ENCODE assay signal across 11 mouse cellular contexts in genomic region chr2:165845490-165845889, GRCm38 (mm10). TPM values are rescaled to one million over a fixed set of nuclear protein-coding genes. Genes with fewer than 3 reads are reported as not detected.
A peak's percentile ranks its signal among the peaks of the same experiment; 100 is the strongest.
DNase-seq lines count a peak whose midpoint lies in the region.
"Had no signal": no experiment of that assay in that cellular context is flagged by ENCODE, and none has a peak within 500 bp of the region (broad histone marks: within the 10 kb centered on the region; RNA-seq: fewer than 3 reads in every experiment).

No protein-coding gene starts in this region.

- DNase-seq in heart, adult 18-20 months, result peak; percentile 56 to 70
- DNase-seq in heart, postnatal 4 days, result no peak
- peak; percentile 49 for DNase-seq in lung, postnatal 14 days
- DNase-seq in lung, postnatal 4 days, result no peak
- peak; percentile 71 for DNase-seq in cerebellum, adult 11 months
- peak; percentile 37 for DNase-seq in heart, postnatal 25 days (ENCODE audit: low spot score)
- no peak for DNase-seq in thymus, postnatal 36 days
- DNase-seq in spleen, postnatal 14 days (ENCODE audit: low spot score in 2 of 2), result no peak
- DNase-seq: kidney, adult 9 months; right cerebral cortex, adult 18-20 months; thymus, postnatal 14 days had no signal

- intact Hi-C loops in heart, postnatal 25 days (cut with DNase I), result no loop called here

RNA-seq across cellular contexts. Expression of gene Zmynd8, which starts 53.3 kb away (rescaled TPM):
- total RNA-seq in heart, adult 18-20 months (2021), result 10 to 100 TPM; 41.2 to 44.8 TPM
- 10 to 100 TPM; 49.5 to 50.4 TPM for total RNA-seq in heart, postnatal 4 days (2021)
- total RNA-seq in heart, postnatal 25 days (2021), result 10 to 100 TPM; 44.5 to 48.7 TPM

Comparison
In these comparisons a context has a peak if more than half of its experiments do, and no peak if none do; other contexts are left out.
1. DNase-seq: peak in heart, adult 18-20 months (2 of 2), lung, postnatal 14 days (single experiment), cerebellum, adult 11 months (single experiment) and heart, postnatal 25 days (single experiment); none in heart, postnatal 4 days (single experiment), lung, postnatal 4 days (0 of 2), thymus, postnatal 36 days (0 of 2) and spleen, postnatal 14 days (0 of 2).